Mouse (Mus musculus) E14TG2a.4 (cell line): ENCODE results near the gene Sphk2.

Experiments used
- CTCF ChIP-seq: conservative IDR thresholded peaks from 2 replicates; pipeline ENCODE4 v1.5.1; 2014; ENCODE audit warnings: low read length
- NANOG ChIP-seq: IDR thresholded peaks from 2 replicates; pipeline ENCODE4 v1.6.1; 2014; ENCODE audit warnings: borderline replicate concordance, low read length, mixed read lengths

- no peak for TF ChIP-seq CTCF
- no peak; the same call in 1 of the 2 replicates for TF ChIP-seq NANOG
Measured at GRCm38 (mm10) chr7:45747450-45747849, 29.6 kb upstream of the Sphk2 start.
